Mouse (Mus musculus): ENCODE measurements around the gene Xlr5a.
"Not testable (repeated sequence)": the region's sequence is repeated elsewhere in the genome, so short reads cannot be mapped to it uniquely, and the experiment has no call there.

DNA sequence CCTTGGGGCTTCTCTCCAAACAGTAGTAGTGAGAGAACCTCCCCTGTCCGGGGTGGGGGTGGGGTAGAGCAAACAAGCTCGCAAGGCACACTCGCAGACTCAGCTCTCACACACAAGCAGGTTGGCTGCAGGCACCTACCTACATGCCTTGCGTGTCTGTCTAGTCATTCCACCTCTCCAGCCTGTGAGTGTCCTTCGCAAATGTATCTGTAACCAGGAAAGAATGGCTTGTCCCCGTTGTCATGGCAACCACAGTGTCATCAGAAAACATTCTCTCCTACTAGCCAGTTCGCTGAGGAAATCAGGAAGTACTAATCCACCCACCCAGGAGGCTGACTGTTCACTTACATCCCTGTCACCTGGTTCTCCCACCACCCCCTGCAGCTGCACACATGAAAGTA, 149.6 kb downstream of the Xlr5a start:
- not testable (repeated sequence) for TF ChIP-seq ZNF384 (IDR thresholded peaks at IDR 0.05; ENCODE audit: low read depth, low read length); CHD2 (IDR thresholded peaks at IDR 0.05; ENCODE audit: low read depth, low read length); MAFK (IDR thresholded peaks at IDR 0.05; ENCODE audit: insufficient read depth, low read depth, low read length); HCFC1 (IDR thresholded peaks at IDR 0.05; ENCODE audit: borderline replicate concordance, insufficient read depth, low read length)

Measured in ES-E14 (cell line).